Mouse (Mus musculus) layer of hippocampus, adult 11-12 months (tissue): Measurements from ENCODE around the gene Smpd3.

Source experiments
- DNase-seq: peaks from one replicate; pipeline ENCODE4 v3.0.0; 2022; ENCODE audit warnings: low spot score

Smpd3 gene

GRCm38 (mm10) chr8:106226589-106226988 is 111.2 kb downstream of the Smpd3 start:
- DNase-seq: peak; percentile 54

DNA sequence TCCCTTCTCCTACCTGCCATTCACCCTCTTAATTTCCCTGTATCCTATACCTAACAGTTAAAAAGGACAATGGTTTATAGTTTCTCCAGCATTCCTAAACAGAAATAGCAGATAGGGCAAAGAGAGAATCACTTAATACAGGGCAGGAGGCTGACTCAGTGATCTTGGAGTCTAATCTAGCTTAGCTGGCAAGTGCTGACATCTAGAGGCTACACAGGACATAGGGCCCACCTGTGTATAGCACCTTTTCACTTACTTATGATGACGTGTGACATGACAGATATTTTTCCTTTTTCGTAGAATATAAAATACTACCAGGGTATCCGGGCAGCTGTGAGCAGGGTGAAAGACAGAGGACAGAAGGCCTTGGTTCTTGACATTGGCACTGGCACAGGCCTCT is 118.2 kb downstream of the Smpd3 start:
- DNase-seq: no peak

- no peak for DNase-seq
Measured at GRCm38 (mm10) chr8:106213959-106214358, 123.8 kb downstream of the Smpd3 start.

- DNase-seq: no peak
Measured at GRCm38 (mm10) chr8:106211421-106211820, 126.4 kb downstream of the Smpd3 start.

GRCm38 (mm10) chr8:106210821-106211345 is 126.9 kb downstream of the Smpd3 start, which contains the start of the genes Slc7a6os and Prmt7:
Gene Slc7a6os (minus strand): TSS chr8:106210935.
Gene Prmt7 (plus strand): TSS chr8:106210936.
- DNase-seq: peak; percentile 94

DNA sequence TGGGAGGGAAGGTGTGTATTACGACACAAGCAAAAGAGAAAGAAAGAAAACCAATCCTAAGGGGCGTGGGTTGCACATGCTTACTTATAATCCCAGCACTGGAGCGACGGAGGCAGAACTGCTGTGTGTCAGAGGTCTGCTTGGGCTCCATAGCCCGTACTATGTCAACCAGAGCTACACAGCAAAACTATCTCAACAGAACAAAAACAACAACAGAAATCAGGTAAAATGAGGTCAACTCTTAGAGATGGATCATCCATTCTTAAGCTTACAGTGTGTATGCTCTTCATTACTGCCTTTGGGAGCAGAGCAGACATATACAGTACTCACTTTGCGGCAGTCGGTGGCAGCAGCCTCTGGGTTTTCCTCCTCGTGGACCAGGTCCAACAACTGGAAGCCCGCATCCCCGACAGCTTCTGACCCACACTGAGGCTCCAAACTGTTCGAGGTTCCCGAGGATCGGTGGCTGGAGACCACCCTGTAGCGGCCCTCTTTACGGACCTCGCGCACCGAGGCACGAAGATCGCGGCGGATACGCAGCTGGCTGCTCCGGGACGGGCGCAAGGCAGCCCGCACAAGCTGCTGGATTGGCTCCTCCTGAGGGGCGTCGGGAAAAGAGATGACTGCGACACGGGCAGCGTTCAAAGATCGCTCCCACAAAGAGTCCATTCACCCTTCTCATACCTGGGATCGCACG is 127.6 kb downstream of the Smpd3 start:
- no peak for DNase-seq
